In the genomic region with DNA sequence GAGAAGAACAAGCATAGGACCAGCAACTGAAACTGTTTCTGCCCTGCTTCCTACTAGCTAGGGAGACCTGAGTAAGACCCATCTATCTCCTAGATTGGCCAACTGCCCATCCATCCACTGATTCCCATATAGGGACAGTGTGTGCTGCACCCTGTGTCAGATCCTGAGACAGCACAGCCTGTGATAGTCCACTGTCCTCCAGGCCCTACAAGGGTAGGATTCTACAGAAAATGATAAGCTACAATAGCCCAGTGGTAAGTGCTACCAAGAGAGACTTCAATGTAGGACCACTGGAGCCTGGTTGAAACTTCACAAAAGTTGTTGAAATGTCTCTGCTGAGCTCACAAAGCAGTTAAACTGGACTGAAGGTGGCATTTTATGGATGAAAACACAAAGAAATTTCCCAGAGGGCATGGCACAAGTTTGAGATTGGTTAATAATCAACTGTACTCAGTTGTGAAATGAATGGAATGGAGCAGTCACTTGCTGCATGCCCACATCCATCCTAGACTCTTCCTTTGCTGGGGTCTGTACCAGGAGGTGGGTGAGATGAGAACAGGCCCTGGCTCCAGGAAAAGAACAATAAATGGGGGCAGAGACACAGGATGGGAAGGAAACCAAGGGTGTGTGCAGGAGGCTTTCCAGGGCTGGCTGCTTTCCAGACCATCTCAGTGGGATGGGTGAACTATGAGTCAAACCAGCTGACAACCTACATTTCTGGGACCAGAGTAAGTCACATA, we compare ENCODE assay signal across 11 mouse cellular contexts. TPM values are rescaled to one million over a fixed set of nuclear protein-coding genes. Genes with fewer than 3 reads are reported as not detected.
DNase-seq lines count a peak whose midpoint lies in the region; ATAC-seq and TF ChIP-seq lines count a peak whose summit lies in the region.
"Had no signal": no experiment of that assay in that cellular context is flagged by ENCODE, and none has a peak within 500 bp of the region (broad histone marks: within the 10 kb centered on the region; RNA-seq: fewer than 3 reads in every experiment).

No protein-coding gene starts in this region.

- no peaks in the 10 kb centered on the region for H3K27me3 ChIP-seq in heart, adult 2 months (ENCODE audit: control insufficient read depth, insufficient read depth, low read length)
- H3K27me3 ChIP-seq in heart, embryonic 11.5 days (ENCODE audit: control insufficient read depth, insufficient read depth, low read length), result no peaks in the 10 kb centered on the region
- no peaks in the 10 kb centered on the region for H3K27me3 ChIP-seq in heart, embryonic 15.5 days
- H3K27me3 ChIP-seq: hindbrain, embryonic 15.5 days had no signal

- H3K9ac ChIP-seq in heart, adult 2 months (ENCODE audit: low read depth, low read length), result no peak overlapping the region
- no peak overlapping the region for H3K9ac ChIP-seq in heart, embryonic 11.5 days (ENCODE audit: low read depth, low read length)
- H3K9ac ChIP-seq in heart, embryonic 15.5 days, result no peak overlapping the region
- H3K9ac ChIP-seq: hindbrain, embryonic 15.5 days had no signal

- no peak for TF ChIP-seq CTCF in heart, adult 2 months (IDR thresholded peaks at IDR 0.05)

- peak overlapping the region; percentile 75 for H3K27ac ChIP-seq in heart, adult 2 months
- no peak overlapping the region for H3K27ac ChIP-seq in heart, embryonic 11.5 days (ENCODE audit: low read depth, low read length)
- H3K27ac ChIP-seq in heart, embryonic 15.5 days, result peak overlapping the region; percentile 49
- H3K27ac ChIP-seq: hindbrain, embryonic 15.5 days; midbrain, embryonic 10.5 days had no signal

- TF ChIP-seq EP300 in heart, adult 2 months (IDR thresholded peaks at IDR 0.05; ENCODE audit: insufficient read depth, low read depth, low read length), result 0 out of 2 replicates have a peak, but pooled peaks have one; percentile 31

- peaks cover 13% of the 10 kb centered on the region for H3K9me3 ChIP-seq in heart, embryonic 11.5 days (replicated peaks; ENCODE audit: control insufficient read depth, low read length)
- peaks cover 11% of the 10 kb centered on the region for H3K9me3 ChIP-seq in heart, embryonic 15.5 days (replicated peaks)
- H3K9me3 ChIP-seq: hindbrain, embryonic 15.5 days had no signal

- H3K4me2 ChIP-seq in heart, embryonic 11.5 days, result no peak overlapping the region
- H3K4me2 ChIP-seq in heart, embryonic 15.5 days, result no peak overlapping the region
- H3K4me2 ChIP-seq: hindbrain, embryonic 15.5 days had no signal

- peaks cover 2% of the 10 kb centered on the region for H3K79me2 ChIP-seq in heart, adult 2 months (replicated peaks; ENCODE audit: control insufficient read depth, insufficient read depth, low read length)

- H3K4me1 ChIP-seq in heart, adult 2 months (ENCODE audit: control insufficient read depth, insufficient read depth, low read length), result peaks cover 32% of the 10 kb centered on the region
- H3K4me1 ChIP-seq in heart, embryonic 11.5 days (ENCODE audit: control insufficient read depth, insufficient read depth, low read length), result 0 out of 2 replicates have a peak, but pooled peaks cover 2% of the 10 kb centered on the region
- H3K4me1 ChIP-seq in heart, embryonic 15.5 days (replicated peaks), result peaks cover 50% of the 10 kb centered on the region
- H3K4me1 ChIP-seq: hindbrain, embryonic 15.5 days had no signal

- no peak for ATAC-seq in heart, embryonic 11.5 days (replicated peaks; ENCODE audit: insufficient number of reproducible peaks, low FRiP score, low TSS enrichment)
- peak; percentile 32; the same call in 1 of the 2 replicates for ATAC-seq in heart, embryonic 15.5 days (replicated peaks; ENCODE audit: insufficient number of reproducible peaks, insufficient read depth, low FRiP score, low read depth)

- peak in 1 of 2 experiments; percentile 76 for DNase-seq in heart, adult 2 months
- DNase-seq in MN1 (ENCODE audit: low spot score), result peak; percentile 37
- DNase-seq in kidney, postnatal 25 days, result peak; percentile 83 to 85
- no peak for DNase-seq in left cerebral cortex, postnatal 36 days (ENCODE audit: low spot score in 2 of 2)
- no peak for DNase-seq in urinary bladder, adult 18-20 months (ENCODE audit: low spot score in 2 of 2)
- no peak for DNase-seq in embryo, embryonic 10 days (ENCODE audit: low spot score)

- intact Hi-C loops in heart, adult 2 months (cut with DNase I), result no loop called here
- intact Hi-C loops in left cerebral cortex, postnatal 36 days (cut with DNase I), result no loop called here

- peaks cover 7% of the 10 kb centered on the region; the same call in 1 of the 2 replicates for H3K36me3 ChIP-seq in heart, adult 2 months (ENCODE audit: control insufficient read depth, insufficient read depth, low read length)
- H3K36me3 ChIP-seq in heart, embryonic 11.5 days (ENCODE audit: control insufficient read depth, insufficient read depth, low read length), result no peaks in the 10 kb centered on the region
- peaks cover 10% of the 10 kb centered on the region; the same call in 1 of the 2 replicates for H3K36me3 ChIP-seq in heart, embryonic 15.5 days
- H3K36me3 ChIP-seq: G1E; hindbrain, embryonic 15.5 days; midbrain, embryonic 10.5 days had no signal

- TF ChIP-seq POLR2A in heart, adult 2 months (IDR thresholded peaks at IDR 0.05; ENCODE audit: insufficient read depth, low read depth, low read length), result no peak

- H3K4me3 ChIP-seq in heart, adult 2 months, result no peak overlapping the region
- no peak overlapping the region for H3K4me3 ChIP-seq in heart, embryonic 11.5 days (ENCODE audit: low read depth, low read length)
- H3K4me3 ChIP-seq in heart, embryonic 15.5 days, result no peak overlapping the region
- H3K4me3 ChIP-seq: hindbrain, embryonic 15.5 days; midbrain, embryonic 10.5 days had no signal

RNA-seq across cellular contexts. Expression of a gene that starts 15.4 kb away (rescaled TPM):
- total RNA-seq in heart, adult 2 months (2021), result 1 to 10 TPM; 3.9 to 4.3 TPM
- 4.4 and 5.1 TPM in 2 replicates for polyA plus RNA-seq in heart, adult 2 months (2012; rRNA removed)
- 10.1 and 11.2 TPM in 2 replicates for polyA plus RNA-seq in heart, embryonic 11.5 days (2014; fragmentation: Nextera tagmentation; extraction: Ambion mirVana)
- 13.6 and 19.2 TPM in 2 replicates for polyA plus RNA-seq in heart, embryonic 15.5 days (2015; fragmentation: Nextera tagmentation; extraction: Ambion mirVana)
- 1 to 10 TPM; 3.1 to 8.5 TPM for total RNA-seq in left cerebral cortex, postnatal 36 days (2021)

Comparison
In these comparisons a context has a peak if more than half of its experiments do, and no peak if none do; other contexts are left out.
1. DNase-seq: peak in MN1 (single experiment) and kidney, postnatal 25 days (2 of 2); none in left cerebral cortex, postnatal 36 days (0 of 2), urinary bladder, adult 18-20 months (0 of 2) and embryo, embryonic 10 days (single experiment).